Mouse (Mus musculus): ENCODE data around the gene Rusc2.

DNA sequence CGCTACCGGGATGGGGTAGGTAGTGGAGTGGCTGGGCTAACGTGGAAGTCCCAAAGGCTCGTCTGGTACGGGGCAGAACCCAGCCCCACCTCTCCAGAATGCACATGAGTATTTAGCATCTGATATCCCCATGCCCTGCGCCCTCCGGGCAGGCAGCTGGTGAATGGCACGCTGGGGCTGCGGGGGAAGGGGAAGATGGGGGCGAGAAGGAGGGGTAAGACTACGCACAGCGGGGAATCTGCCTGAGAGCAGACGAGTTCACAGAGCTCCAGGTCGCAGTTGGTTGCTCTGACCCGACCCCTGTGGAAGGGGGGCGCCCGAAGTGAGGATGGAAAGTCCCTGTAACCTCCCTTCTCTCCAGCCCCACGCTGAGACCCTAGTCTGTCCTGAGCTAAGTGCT is 71.6 kb downstream of the Rusc2 start:
- TF ChIP-seq CTCF (IDR thresholded peaks at IDR 0.05), result no peak
- no peak for TF ChIP-seq POLR2A (IDR thresholded peaks at IDR 0.05; ENCODE audit: insufficient read depth, low read depth, low read length)
